Mouse (Mus musculus) Patski (cell line): ENCODE measurements at regions not wholly inside any gene's neighbourhood (a gene's known extent, or its start where the extent isn't known, plus 50 kb on each side); places are given as distances from the start of the nearest gene placed in this dataset.

Experiments used
- ATAC-seq: fragments of 100-300 bp; one replicate; pipeline ENCODE4 v1.8.0; 2021
- CTCF ChIA-PET: fragments of 350-600 bp; sonication (Branson Sonifier 250); formaldehyde crosslinking; loops from one replicate; lab custom pipeline; 2022; ENCODE audit warnings: inconsistent platforms; lab: Charles Lee
- POLR2A ChIA-PET: fragments of 350-600 bp; sonication (Branson Sonifier 250); formaldehyde crosslinking; loops from one replicate; lab custom pipeline; 2022; ENCODE audit warnings: antibody characterized with exemption, inconsistent platforms; lab: Charles Lee
- DNase-seq: peaks from one replicate; pipeline ENCODE4 v3.0.0-alpha.2; 2011; ENCODE audit warnings: low read depth, low spot score
- H3K27me3 ChIP-seq: fragments of 371-371 bp; one replicate; pipeline ENCODE4 v1.5.1; 2021
- CTCF ChIP-seq: fragments of 100-300 bp; IDR thresholded peaks from one replicate; pipeline ENCODE4 v1.5.1; 2021
- in situ Hi-C: fragments of 300-500 bp; cut with MboI; formaldehyde crosslinking; loops from 3 replicates; pipeline ENCODE4 v1.11.1; 2018; ENCODE audit warnings: low pct_unique_long_range_greater_than_20kb, mixed read lengths

- ChIA-PET POLR2A (no interaction called here), CTCF (no interaction called here)
- in situ Hi-C loops: no loop called here
- DNase-seq (no peak), ATAC-seq (no peak)
- TF ChIP-seq CTCF: no peak
- no peaks in the 10 kb centered on the region for H3K27me3 ChIP-seq
Observed at GRCm38 (mm10) chr16:93110912-93111311, 285.0 kb upstream of the Runx1 start.

- ATAC-seq: no peak
- no peak for DNase-seq
- TF ChIP-seq CTCF: no peak
- ChIA-PET POLR2A (no interaction called here), CTCF (no interaction called here)
- in situ Hi-C loops: no loop called here
- H3K27me3 ChIP-seq: no peaks in the 10 kb centered on the region
Observed at GRCm38 (mm10) chr16:93110451-93110850, 284.5 kb upstream of the Runx1 start.

GRCm38 (mm10) chr16:93109683-93110407 lies 283.9 kb upstream of the Runx1 start:
- CTCF ChIA-PET: no interaction called here
- in situ Hi-C loops: no loop called here
- DNase-seq: no peak
- POLR2A ChIA-PET: no interaction called here
- no peak for TF ChIP-seq CTCF
- no peaks in the 10 kb centered on the region for H3K27me3 ChIP-seq
- no peak for ATAC-seq

- peak; percentile 55 for TF ChIP-seq CTCF
- in situ Hi-C loops: no loop called here
- ChIA-PET CTCF (interaction anchor here (0.9 to 1.3 kb wide), 3 partner anchors 12 to 101 kb away, joined by 3 to 4 read pairs (median 4); no protein-coding TSS in a partner anchor), POLR2A (no interaction called here)
- no peak for ATAC-seq
- H3K27me3 ChIP-seq: no peaks in the 10 kb centered on the region
- no peak for DNase-seq
Observed at GRCm38 (mm10) chr16:93107524-93107845, 281.5 kb upstream of the Runx1 start.

GRCm38 (mm10) chr16:93106811-93107523 lies 281.0 kb upstream of the Runx1 start:
- ATAC-seq (no peak), DNase-seq (no peak)
- in situ Hi-C loops: no loop called here

GRCm38 (mm10) chr16:93102174-93102573 lies 276.2 kb upstream of the Runx1 start:
- in situ Hi-C loops: no loop called here
- ChIA-PET POLR2A (no interaction called here), CTCF (interaction anchor here (0.6 kb wide), 1 partner anchor 195 kb away, joined by 3 read pairs; no protein-coding TSS in a partner anchor)
- no peak for TF ChIP-seq CTCF
- ATAC-seq: no peak
- DNase-seq: no peak
- no peaks in the 10 kb centered on the region for H3K27me3 ChIP-seq

More at GRCm38 (mm10) chr16:93106811-93107523, 281.0 kb upstream of the Runx1 start:
- ChIA-PET CTCF (interaction anchor here (1.5 kb wide), 1 partner anchor 11 kb away, joined by 3 read pairs; no protein-coding TSS in a partner anchor), POLR2A (no interaction called here)
- H3K27me3 ChIP-seq: no peaks in the 10 kb centered on the region
- TF ChIP-seq CTCF: no peak

GRCm38 (mm10) chr16:93098057-93098456 lies 272.1 kb upstream of the Runx1 start:
- POLR2A ChIA-PET: no interaction called here
- in situ Hi-C loops: no loop called here
- DNase-seq (no peak), ATAC-seq (no peak)
- no peaks in the 10 kb centered on the region for H3K27me3 ChIP-seq
- CTCF ChIA-PET: no interaction called here
- no peak for TF ChIP-seq CTCF

- H3K27me3 ChIP-seq: no peaks in the 10 kb centered on the region
- CTCF ChIA-PET: interaction anchor here (0.8 to 1.5 kb wide), 5 partner anchors 10 to 27 kb away, joined by 3 to 4 read pairs (median 3); no protein-coding TSS in a partner anchor
- POLR2A ChIA-PET: interaction anchor here (1.0 kb wide), 1 partner anchor 13 kb away, joined by 3 read pairs; no protein-coding TSS in a partner anchor
- no peak for ATAC-seq
- DNase-seq: no peak
- no peak for TF ChIP-seq CTCF
- in situ Hi-C loops: no loop called here
Observed at GRCm38 (mm10) chr16:93096175-93096574, 270.2 kb upstream of the Runx1 start.

- no peak for DNase-seq
- ChIA-PET CTCF (interaction anchor here (1.1 to 1.5 kb wide), 2 partner anchors 9 to 16 kb away, joined by 3 read pairs; no protein-coding TSS in a partner anchor), POLR2A (no interaction called here)
- TF ChIP-seq CTCF: no peak
- in situ Hi-C loops: loop anchor here (5.0 kb wide), 1 partner anchor 80 kb away; no protein-coding TSS in a partner anchor
- H3K27me3 ChIP-seq: no peaks in the 10 kb centered on the region
- ATAC-seq: no peak
Observed at GRCm38 (mm10) chr16:93092796-93093195, 266.8 kb upstream of the Runx1 start.

- TF ChIP-seq CTCF: no peak
- ChIA-PET CTCF (no interaction called here), POLR2A (no interaction called here)
- ATAC-seq: no peak
- no peaks in the 10 kb centered on the region for H3K27me3 ChIP-seq
- in situ Hi-C loops: no loop called here
- no peak for DNase-seq
Observed at GRCm38 (mm10) chr16:93085227-93085883, 259.4 kb upstream of the Runx1 start.
